Mouse (Mus musculus) MEL (cell line): ENCODE measurements around the gene Cul9. TPM values are rescaled to one million over a fixed set of nuclear protein-coding genes. Genes with fewer than 3 reads are reported as not detected.

Experiments used
- DNase-seq: peaks from one replicate; pipeline ENCODE4 v3.0.0; 2011; ENCODE audit warnings: low read depth, low spot score
- H3K27ac ChIP-seq: 2 replicates; pipeline ENCODE4 v1.5.1; 2012; ENCODE audit warnings: low read depth, mild to moderate bottlenecking, control low read depth, low read length, moderate library complexity; ENCODE audit not compliant: control insufficient read depth
- H3K27me3 ChIP-seq, 2 experiments: fragments of 150-350 bp in 1 of 2; sonication (generic) in 1 of 2; 2 replicates each; pipeline ENCODE4 v1.6.1; 2012; ENCODE audit warnings: low read length in 2 of 2, mild to moderate bottlenecking in 2 of 2, improper control_type of control experiment in 1 of 2, moderate library complexity in 1 of 2; ENCODE audit not compliant: insufficient read depth in 2 of 2, control insufficient read depth in 1 of 2
- H3K36me3 ChIP-seq, 2 experiments: 2 replicates each; pipeline ENCODE4 v1.6.1; 2012 to 2014; ENCODE audit warnings: low read length in 2 of 2, improper control_type of control experiment in 1 of 2, inconsistent platforms in 1 of 2, mild to moderate bottlenecking in 1 of 2; ENCODE audit not compliant: insufficient read depth in 2 of 2, control insufficient read depth in 1 of 2
- H3K4me1 ChIP-seq, 2 experiments: fragments of 150-350 bp in 1 of 2; sonication (generic) in 1 of 2; 2 replicates each; pipeline ENCODE4 v1.6.1; 2012; ENCODE audit warnings: low read length in 2 of 2, improper control_type of control experiment in 1 of 2, mild to moderate bottlenecking in 1 of 2; ENCODE audit not compliant: insufficient read depth in 2 of 2, control insufficient read depth in 1 of 2
- H3K4me3 ChIP-seq, 2 experiments: fragments of 150-350 bp in 1 of 2; sonication (generic) in 1 of 2; 2 replicates each; pipeline ENCODE4 v1.5.1; 2012; ENCODE audit warnings: low read depth in 2 of 2, low read length in 2 of 2, mild to moderate bottlenecking in 2 of 2, moderate library complexity in 2 of 2, control low read depth in 1 of 2, improper control_type of control experiment in 1 of 2; ENCODE audit not compliant: control insufficient read depth in 1 of 2, insufficient read depth in 1 of 2
- H3K79me2 ChIP-seq: 2 replicates; pipeline ENCODE4 v1.6.1; 2012; ENCODE audit warnings: mild to moderate bottlenecking, low read length, moderate library complexity; ENCODE audit not compliant: control insufficient read depth, poor library complexity, insufficient read depth
- H3K9ac ChIP-seq: 2 replicates; pipeline ENCODE4 v1.6.1; 2012; ENCODE audit warnings: low read depth, mild to moderate bottlenecking, control low read depth, low read length, moderate library complexity; ENCODE audit not compliant: control insufficient read depth, poor library complexity, severe bottlenecking
- H3K9me3 ChIP-seq: fragments of 150-350 bp; sonication (generic); replicated peaks from 2 replicates; pipeline ENCODE4 v1.6.1; 2012; ENCODE audit warnings: mild to moderate bottlenecking, low read length, improper control_type of control experiment, moderate library complexity; ENCODE audit not compliant: insufficient read depth
- BHLHE40 ChIP-seq: IDR thresholded peaks from 2 replicates; pipeline ENCODE4 v1.6.1; 2012; ENCODE audit warnings: low read depth, mild to moderate bottlenecking, inconsistent platforms, low read length, improper control_type of control experiment, borderline replicate concordance
- CHD1 ChIP-seq: IDR thresholded peaks from 2 replicates; pipeline ENCODE4 v1.6.1; 2012; ENCODE audit warnings: low read depth, mild to moderate bottlenecking, inconsistent platforms, low read length, improper control_type of control experiment
- E2F4 ChIP-seq: IDR thresholded peaks from 2 replicates; pipeline ENCODE4 v1.6.1; 2011; ENCODE audit warnings: low read depth, low read length, improper control_type of control experiment, borderline replicate concordance
- ELF1 ChIP-seq: IDR thresholded peaks from 2 replicates; pipeline ENCODE4 v1.6.1; 2014; ENCODE audit warnings: low read depth, mild to moderate bottlenecking, inconsistent platforms, low read length, improper control_type of control experiment, moderate library complexity
- ETS1 ChIP-seq: IDR thresholded peaks from 2 replicates; pipeline ENCODE4 v1.6.1; 2012; ENCODE audit warnings: low read depth, mild to moderate bottlenecking, inconsistent platforms, low read length, improper control_type of control experiment, moderate library complexity
- HCFC1 ChIP-seq: IDR thresholded peaks from 2 replicates; pipeline ENCODE4 v1.6.1; 2012; ENCODE audit warnings: low read depth, mild to moderate bottlenecking, inconsistent platforms, low read length, improper control_type of control experiment, moderate library complexity
- JUND ChIP-seq: IDR thresholded peaks from 2 replicates; pipeline ENCODE4 v1.6.1; 2011; ENCODE audit warnings: low read depth, mild to moderate bottlenecking, improper control_type of control experiment, low read length
- KAT2A ChIP-seq: conservative IDR thresholded peaks from 2 replicates; pipeline ENCODE4 v1.6.1; 2012; ENCODE audit warnings: low read depth, low read length, improper control_type of control experiment, inconsistent platforms
- MAFK ChIP-seq: IDR thresholded peaks from 2 replicates; pipeline ENCODE4 v1.6.1; 2011; ENCODE audit warnings: low read depth, mild to moderate bottlenecking, low read length, improper control_type of control experiment, borderline replicate concordance
- MAZ ChIP-seq: IDR thresholded peaks from 2 replicates; pipeline ENCODE4 v1.6.1; 2012; ENCODE audit warnings: low read depth, mild to moderate bottlenecking, inconsistent platforms, low read length, improper control_type of control experiment
- MYB ChIP-seq: IDR thresholded peaks from 2 replicates; pipeline ENCODE4 v1.6.1; 2011; ENCODE audit warnings: mild to moderate bottlenecking, low read depth, low read length, improper control_type of control experiment
- MYC ChIP-seq: IDR thresholded peaks from 2 replicates; pipeline ENCODE4 v1.6.1; 2011; ENCODE audit warnings: low read depth, mild to moderate bottlenecking, low read length, improper control_type of control experiment, moderate library complexity
- NELFE ChIP-seq: IDR thresholded peaks from 2 replicates; pipeline ENCODE4 v1.6.1; 2011; ENCODE audit warnings: low read depth, low read length, improper control_type of control experiment
- NRF1 ChIP-seq: IDR thresholded peaks from 2 replicates; pipeline ENCODE4 v1.6.1; 2014; ENCODE audit warnings: low read depth, mild to moderate bottlenecking, inconsistent platforms, low read length, improper control_type of control experiment, moderate library complexity; ENCODE audit not compliant: poor library complexity, insufficient read depth, severe bottlenecking
- POLR2AphosphoS2 ChIP-seq: IDR thresholded peaks from 2 replicates; pipeline ENCODE4 v1.6.1; 2011; ENCODE audit warnings: low read length, improper control_type of control experiment
- POLR2AphosphoS5 ChIP-seq: IDR thresholded peaks from 2 replicates; pipeline ENCODE4 v1.6.1; 2012; ENCODE audit warnings: low read depth, borderline replicate concordance, mild to moderate bottlenecking, inconsistent platforms, low read length, moderate library complexity, mixed read lengths
- RCOR1 ChIP-seq: IDR thresholded peaks from 2 replicates; pipeline ENCODE4 v1.6.1; 2012; ENCODE audit warnings: low read depth, mild to moderate bottlenecking, inconsistent platforms, low read length, improper control_type of control experiment
- SMC3 ChIP-seq: IDR thresholded peaks from 2 replicates; pipeline ENCODE4 v1.6.1; 2011; ENCODE audit warnings: low read depth, low read length, improper control_type of control experiment
- TAL1 ChIP-seq: IDR thresholded peaks from 2 replicates; pipeline ENCODE4 v1.6.1; 2012; ENCODE audit warnings: mild to moderate bottlenecking, inconsistent platforms, low read length, moderate library complexity, mixed read lengths
- TBP ChIP-seq: IDR thresholded peaks from 2 replicates; pipeline ENCODE4 v1.8.0; 2011; ENCODE audit warnings: low read depth, low read length, improper control_type of control experiment
- TCF12 ChIP-seq: IDR thresholded peaks from 2 replicates; pipeline ENCODE4 v1.6.1; 2014; ENCODE audit warnings: low read depth, mild to moderate bottlenecking, inconsistent platforms, low read length, improper control_type of control experiment, moderate library complexity
- UBTF ChIP-seq: IDR thresholded peaks from 2 replicates; pipeline ENCODE4 v1.6.1; 2012; ENCODE audit warnings: low read depth, mild to moderate bottlenecking, inconsistent platforms, low read length, improper control_type of control experiment, moderate library complexity, borderline replicate concordance; ENCODE audit not compliant: insufficient read depth
- USF2 ChIP-seq, 2 experiments: IDR thresholded peaks; 2 replicates each; pipeline ENCODE4 v1.6.1; 2011 to 2012; ENCODE audit warnings: improper control_type of control experiment in 2 of 2, low read length in 2 of 2, borderline replicate concordance in 1 of 2, inconsistent platforms in 1 of 2, low read depth in 1 of 2, mild to moderate bottlenecking in 1 of 2; ENCODE audit not compliant: insufficient read depth in 1 of 2
- ZC3H11A ChIP-seq: IDR thresholded peaks from 2 replicates; pipeline ENCODE4 v1.6.1; 2012; ENCODE audit warnings: low read depth, mild to moderate bottlenecking, inconsistent platforms, low read length, improper control_type of control experiment
- ZKSCAN1 ChIP-seq: IDR thresholded peaks from 2 replicates; pipeline ENCODE4 v1.6.1; 2012; ENCODE audit warnings: low read depth, mild to moderate bottlenecking, inconsistent platforms, low read length, improper control_type of control experiment, moderate library complexity
- ZMIZ1 ChIP-seq: IDR thresholded peaks from 2 replicates; pipeline ENCODE4 v1.6.1; 2012; ENCODE audit warnings: low read depth, mild to moderate bottlenecking, inconsistent platforms, low read length, improper control_type of control experiment, moderate library complexity
- ZNF384 ChIP-seq: IDR thresholded peaks from 2 replicates; pipeline ENCODE4 v1.6.1; 2012; ENCODE audit warnings: low read depth, mild to moderate bottlenecking, inconsistent platforms, low read length, improper control_type of control experiment
- polyA plus RNA-seq, 2 experiments: library from polyadenylated mRNA; stranded (reverse) in 1 of 2; unstranded in 1 of 2; fragments of >175 nt in 1 of 2; fragments of >200 nt in 1 of 2; gene quantifications; 2 replicates each; pipeline versions ENCODE4 v1.2.1 to v1.2.4; 2012; ENCODE audit warnings: low replicate concordance in 2 of 2, low read depth in 1 of 2; ENCODE audit not compliant: insufficient read length in 2 of 2, insufficient read depth in 1 of 2, missing spikeins in 1 of 2
- total RNA-seq: library from RNA; depleted of rRNA; stranded (reverse); fragments of 300-350 nt; gene quantifications from 2 replicates; pipeline ENCODE4 v1.2.3, GENCODE M21; 2012; rRNA removed

The Cul9 gene
- total RNA-seq (3.6 TPM in 2 replicates), polyA plus RNA-seq (10 to 100 TPM in 1 of 2 experiments, not detected in 1; 10.7 TPM)

DNA sequence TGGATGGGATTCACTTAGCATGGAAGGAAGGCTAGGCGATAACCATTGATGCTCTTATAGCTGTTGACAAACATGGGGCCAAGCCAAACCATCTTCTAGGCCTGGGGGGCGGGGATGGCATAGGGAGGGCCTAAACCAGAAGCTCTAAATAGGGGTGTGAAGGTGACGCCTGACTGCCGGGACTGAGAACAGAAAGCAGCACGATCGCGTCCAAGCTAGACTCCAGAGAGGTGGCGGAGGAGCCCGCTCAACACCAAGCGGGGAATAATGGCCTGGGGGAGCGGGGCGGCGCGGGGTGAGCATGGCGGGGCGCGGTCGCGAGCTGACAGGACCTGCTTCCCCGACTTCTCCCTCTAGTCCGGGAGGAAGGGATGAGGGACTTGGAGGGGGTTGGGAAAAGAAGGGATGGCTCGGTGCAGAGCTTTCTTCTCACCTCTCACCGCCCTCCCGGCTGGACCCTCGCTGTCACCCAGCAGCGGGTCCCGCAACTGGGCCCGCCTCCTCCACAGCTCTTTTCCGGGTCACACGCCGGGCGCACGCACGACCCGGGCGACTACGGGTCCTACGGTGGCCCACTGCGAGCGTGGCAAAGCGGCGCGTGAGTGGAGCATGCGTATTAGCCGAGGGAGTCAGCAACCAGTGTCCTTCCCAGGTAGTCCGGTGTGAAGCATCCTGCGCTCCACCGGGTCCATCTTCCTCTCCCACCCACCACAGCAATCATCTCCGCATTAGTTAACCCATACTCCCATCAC, at the start of gene Cul9:
TSS of gene Cul9 (minus strand) at position 576 of the 752 bp plus-strand sequence.
- Histone ChIP-seq H3K4me3 (no peak within 1 kb of the TSS), H3K27ac (no peak within 1 kb of the TSS), H3K9me3 (no peaks in the 10 kb centered on the region), H3K9ac (0 out of 2 replicates have a peak within 1 kb of the TSS, but pooled peaks have one; percentile 12), H3K79me2 (no peaks in the 10 kb centered on the region), H3K4me1 (peaks cover 0 to 9% of the 10 kb centered on the region in 2 experiments; a peak in 3 of 4 replicates), H3K36me3 (peaks cover 0 to 9% of the 10 kb centered on the region in 2 experiments; a peak in 3 of 4 replicates), H3K27me3 (no peaks in the 10 kb centered on the region)
- no peak for DNase-seq
- no peak for TF ChIP-seq ETS1
- no peak for TF ChIP-seq BHLHE40
- no peak for TF ChIP-seq ZKSCAN1
- no peak for TF ChIP-seq POLR2AphosphoS2
- no peak for TF ChIP-seq MAZ
- TF ChIP-seq ZNF384: no peak
- TF ChIP-seq MYB: no peak
- no peak for TF ChIP-seq NELFE
- TF ChIP-seq KAT2A: no peak
- TF ChIP-seq HCFC1: no peak
- TF ChIP-seq RCOR1: no peak
- no peak for TF ChIP-seq UBTF
- no peak for TF ChIP-seq TCF12

- Histone ChIP-seq H3K27ac (no peak overlapping the region), H3K79me2 (no peaks in the 10 kb centered on the region), H3K9me3 (no peaks in the 10 kb centered on the region), H3K9ac (no peak overlapping the region), H3K27me3 (no peaks in the 10 kb centered on the region), H3K36me3 (no peaks in the 10 kb centered on the region), H3K4me3 (no peak overlapping the region), H3K4me1 (no peaks in the 10 kb centered on the region; a peak in 1 of 4 replicates)
- no peak for DNase-seq
- TF ChIP-seq ELF1 (no peak), POLR2AphosphoS2 (no peak), HCFC1 (no peak), ZNF384 (no peak), ZMIZ1 (no peak), RCOR1 (no peak), USF2 (IDR thresholded peaks at IDR 0.05; ENCODE audit: borderline replicate concordance in 1 of 2, insufficient read depth in 1 of 2, low read depth in 1 of 2, low read length in 2 of 2) (no peak), MAFK (no peak), UBTF (no peak), CHD1 (no peak), TBP (no peak), ZC3H11A (no peak), JUND (no peak), TAL1 (no peak), POLR2AphosphoS5 (no peak), SMC3 (no peak), MYC (no peak), E2F4 (no peak), NRF1 (no peak), TCF12 (no peak)
Measured at GRCm38 (mm10) chr17:46595336-46595735, 49.1 kb upstream of the Cul9 start.
